Mouse (Mus musculus): ENCODE results near the gene Cnnm4. TPM values are rescaled to one million over a fixed set of nuclear protein-coding genes. Genes with fewer than 3 reads are reported as not detected.
A peak's percentile ranks its signal among the peaks of the same experiment; 100 is the strongest.

The Cnnm4 gene
- polyA plus RNA-seq, 1 experiment, result 0.27 TPM

- Histone ChIP-seq H3K4me3 (replicated peaks) (no peak overlapping the region), H3K27me3 (ENCODE audit: control insufficient read depth) (no peaks in the 10 kb centered on the region), H3K9me3 (ENCODE audit: control insufficient read depth, low read length) (no peaks in the 10 kb centered on the region), H3K4me1 (ENCODE audit: control insufficient read depth) (peaks cover 14% of the 10 kb centered on the region), H3K36me3 (ENCODE audit: control insufficient read depth) (peaks cover 27% of the 10 kb centered on the region)
- TF ChIP-seq GATA1 (IDR thresholded peaks at IDR 0.05; ENCODE audit: low read length) (no peak), TAL1 (IDR thresholded peaks at IDR 0.05; ENCODE audit: low read length) (no peak)
These were observed 70.4 kb downstream of the Cnnm4 start for GRCm38 (mm10) chr1:36541844-36542243.

- H3K9me3 ChIP-seq (ENCODE audit: control insufficient read depth, low read length), result no peaks in the 10 kb centered on the region
- peaks cover 21% of the 10 kb centered on the region for H3K4me1 ChIP-seq (ENCODE audit: control insufficient read depth)
- H3K4me3 ChIP-seq (replicated peaks), result no peak overlapping the region
- H3K36me3 ChIP-seq (ENCODE audit: control insufficient read depth), result peaks cover 27% of the 10 kb centered on the region
- no peaks in the 10 kb centered on the region for H3K27me3 ChIP-seq (ENCODE audit: control insufficient read depth)
- TF ChIP-seq TAL1 (IDR thresholded peaks at IDR 0.05; ENCODE audit: low read length) (no peak), GATA1 (IDR thresholded peaks at IDR 0.05; ENCODE audit: low read length) (no peak)
These were observed 71.5 kb downstream of the Cnnm4 start for GRCm38 (mm10) chr1:36542925-36543324.

GRCm38 (mm10) chr1:36545382-36545781 lies 74.0 kb downstream of the Cnnm4 start:
- H3K27me3 ChIP-seq (ENCODE audit: control insufficient read depth), result no peaks in the 10 kb centered on the region
- H3K4me3 ChIP-seq (replicated peaks), result no peak overlapping the region
- H3K36me3 ChIP-seq (ENCODE audit: control insufficient read depth), result peaks cover 24% of the 10 kb centered on the region
- no peaks in the 10 kb centered on the region for H3K9me3 ChIP-seq (ENCODE audit: control insufficient read depth, low read length)
- no peak for TF ChIP-seq GATA1 (IDR thresholded peaks at IDR 0.05; ENCODE audit: low read length)
- TF ChIP-seq TAL1 (IDR thresholded peaks at IDR 0.05; ENCODE audit: low read length), result no peak
- peaks cover 21% of the 10 kb centered on the region for H3K4me1 ChIP-seq (ENCODE audit: control insufficient read depth)

GRCm38 (mm10) chr1:36545845-36546600 lies 74.6 kb downstream of the Cnnm4 start:
- Histone ChIP-seq H3K4me1 (ENCODE audit: control insufficient read depth) (peaks cover 21% of the 10 kb centered on the region), H3K27me3 (ENCODE audit: control insufficient read depth) (no peaks in the 10 kb centered on the region), H3K4me3 (replicated peaks) (peak overlapping the region; percentile 74), H3K9me3 (ENCODE audit: control insufficient read depth, low read length) (no peaks in the 10 kb centered on the region), H3K36me3 (ENCODE audit: control insufficient read depth) (peaks cover 19% of the 10 kb centered on the region)
- no peak for TF ChIP-seq GATA1 (IDR thresholded peaks at IDR 0.05; ENCODE audit: low read length)
- no peak for TF ChIP-seq TAL1 (IDR thresholded peaks at IDR 0.05; ENCODE audit: low read length)

GRCm38 (mm10) chr1:36546888-36547471 lies 75.6 kb downstream of the Cnnm4 start, which contains the start of gene Ankrd39:
Gene Ankrd39 (minus strand): TSS chr1:36547445.
- H3K4me3 ChIP-seq (replicated peaks), result peak within 1 kb of the TSS; percentile 74
- no peak for TF ChIP-seq TAL1 (IDR thresholded peaks at IDR 0.05; ENCODE audit: low read length)
- TF ChIP-seq GATA1 (IDR thresholded peaks at IDR 0.05; ENCODE audit: low read length), result peak; percentile 44
- peaks cover 21% of the 10 kb centered on the region for H3K4me1 ChIP-seq (ENCODE audit: control insufficient read depth)
- no peaks in the 10 kb centered on the region for H3K9me3 ChIP-seq (ENCODE audit: control insufficient read depth, low read length)
- H3K27me3 ChIP-seq (ENCODE audit: control insufficient read depth), result no peaks in the 10 kb centered on the region
- peaks cover 15% of the 10 kb centered on the region for H3K36me3 ChIP-seq (ENCODE audit: control insufficient read depth)

GRCm38 (mm10) chr1:36547981-36548598 lies 76.7 kb downstream of the Cnnm4 start:
- Histone ChIP-seq H3K36me3 (ENCODE audit: control insufficient read depth) (peaks cover 14% of the 10 kb centered on the region; the same call in 1 of the 2 replicates), H3K27me3 (ENCODE audit: control insufficient read depth) (peaks cover 3% of the 10 kb centered on the region; the same call in 1 of the 2 replicates), H3K4me3 (replicated peaks) (no peak overlapping the region), H3K9me3 (ENCODE audit: control insufficient read depth, low read length) (no peaks in the 10 kb centered on the region), H3K4me1 (ENCODE audit: control insufficient read depth) (peaks cover 21% of the 10 kb centered on the region)
- TF ChIP-seq GATA1 (IDR thresholded peaks at IDR 0.05; ENCODE audit: low read length) (no peak), TAL1 (IDR thresholded peaks at IDR 0.05; ENCODE audit: low read length) (no peak)

- peaks cover 14% of the 10 kb centered on the region; the same call in 1 of the 2 replicates for H3K36me3 ChIP-seq (ENCODE audit: control insufficient read depth)
- no peak overlapping the region for H3K4me3 ChIP-seq (replicated peaks)
- H3K27me3 ChIP-seq (ENCODE audit: control insufficient read depth), result peaks cover 9% of the 10 kb centered on the region
- no peak for TF ChIP-seq TAL1 (IDR thresholded peaks at IDR 0.05; ENCODE audit: low read length)
- peaks cover 21% of the 10 kb centered on the region for H3K4me1 ChIP-seq (ENCODE audit: control insufficient read depth)
- H3K9me3 ChIP-seq (ENCODE audit: control insufficient read depth, low read length), result no peaks in the 10 kb centered on the region
These were observed 77.4 kb downstream of the Cnnm4 start for GRCm38 (mm10) chr1:36548771-36549170.

- Histone ChIP-seq H3K4me3 (replicated peaks) (no peak overlapping the region), H3K27me3 (ENCODE audit: control insufficient read depth) (peaks cover 16% of the 10 kb centered on the region), H3K36me3 (ENCODE audit: control insufficient read depth) (peaks cover 14% of the 10 kb centered on the region; the same call in 1 of the 2 replicates), H3K9me3 (ENCODE audit: control insufficient read depth, low read length) (no peaks in the 10 kb centered on the region), H3K4me1 (ENCODE audit: control insufficient read depth) (peaks cover 21% of the 10 kb centered on the region)
- TF ChIP-seq GATA1 (IDR thresholded peaks at IDR 0.05; ENCODE audit: low read length) (no peak), TAL1 (IDR thresholded peaks at IDR 0.05; ENCODE audit: low read length) (no peak)
These were observed 78.1 kb downstream of the Cnnm4 start for GRCm38 (mm10) chr1:36549491-36549890.
